Mouse (Mus musculus) brain, adult 2 months (tissue): Measurements from ENCODE around the gene Apool.

Experiments
- DNase-seq: peaks from one replicate; pipeline ENCODE4 v3.0.0; 2011; ENCODE audit warnings: low read depth, low spot score

Gene Apool

GRCm38 (mm10) chrX:112310804-112311530 lies at the start of gene Apool:
Gene Apool (plus strand): TSS chrX:112311334.
- DNase-seq = peak; percentile 94

- DNase-seq = peak; percentile 1
These were observed 37.6 kb upstream of the Apool start for GRCm38 (mm10) chrX:112273550-112273949.

GRCm38 (mm10) chrX:112311531-112311887 lies 375 bp downstream of the Apool start:
- no peak for DNase-seq

- no peak for DNase-seq
These were observed 960 bp downstream of the Apool start for GRCm38 (mm10) chrX:112312094-112312493.

- no peak for DNase-seq
These were observed 9.1 kb downstream of the Apool start for GRCm38 (mm10) chrX:112320273-112320672.

GRCm38 (mm10) chrX:112339486-112339885 lies 28.4 kb downstream of the Apool start:
- peak; percentile 5 for DNase-seq

- peak; percentile 20 for DNase-seq
These were observed 36.6 kb downstream of the Apool start for GRCm38 (mm10) chrX:112347467-112348394.

- peak; percentile 55 for DNase-seq
These were observed 37.3 kb downstream of the Apool start for GRCm38 (mm10) chrX:112348395-112348791.

GRCm38 (mm10) chrX:112368426-112368825 lies 57.3 kb downstream of the Apool start:
- DNase-seq = peak; percentile 7

- DNase-seq = peak; percentile 4
These were observed 59.7 kb downstream of the Apool start for GRCm38 (mm10) chrX:112370577-112371410.

GRCm38 (mm10) chrX:112406679-112407078 lies 95.5 kb downstream of the Apool start, which contains the start of gene Satl1:
Gene Satl1 (minus strand): TSS chrX:112406779.
- DNase-seq = no peak

- DNase-seq = no peak
These were observed 101.2 kb downstream of the Apool start for GRCm38 (mm10) chrX:112412309-112412708.
